Mouse (Mus musculus) Muller cell, postnatal 12 days (primary cell): ENCODE data around the gene Ets1.

Experiments
- DNase-seq: peaks from one replicate; pipeline ENCODE4 v3.0.0-alpha.2; 2015; ENCODE audit errors: inconsistent ontology term

Ets1 gene

GRCm38 (mm10) chr9:32760649-32761157, 124.7 kb downstream of the Ets1 start:
- no peak for DNase-seq

- DNase-seq, result no peak
Observed at GRCm38 (mm10) chr9:32761326-32761725, 125.3 kb downstream of the Ets1 start.

- peak; percentile 79 for DNase-seq
Observed at GRCm38 (mm10) chr9:32764374-32764773, 128.4 kb downstream of the Ets1 start.

- DNase-seq, result no peak
Observed at GRCm38 (mm10) chr9:32765123-32765522, 129.1 kb downstream of the Ets1 start.

- peak; percentile 30 for DNase-seq
Observed at GRCm38 (mm10) chr9:32778866-32779265, 142.8 kb downstream of the Ets1 start.

- no peak for DNase-seq
Observed at GRCm38 (mm10) chr9:32782391-32783092, 146.5 kb downstream of the Ets1 start.

- peak; percentile 63 for DNase-seq
Observed at GRCm38 (mm10) chr9:32787091-32787490, 151.1 kb downstream of the Ets1 start.

GRCm38 (mm10) chr9:32787615-32788014, 151.6 kb downstream of the Ets1 start:
- DNase-seq, result no peak

GRCm38 (mm10) chr9:32789306-32789705, 153.3 kb downstream of the Ets1 start:
- peak; percentile 62 for DNase-seq

GRCm38 (mm10) chr9:32791699-32792098, 155.7 kb downstream of the Ets1 start:
- DNase-seq, result no peak

GRCm38 (mm10) chr9:32798171-32798570, 162.2 kb downstream of the Ets1 start:
- DNase-seq, result no peak

GRCm38 (mm10) chr9:32806106-32806505, 170.1 kb downstream of the Ets1 start:
- DNase-seq, result peak; percentile 25
